Mouse (Mus musculus) heart, adult 2 months (tissue): ENCODE measurements around the gene Tmem74b. TPM values are rescaled to one million over a fixed set of nuclear protein-coding genes. Genes with fewer than 3 reads are reported as not detected.
A peak's percentile ranks its signal among the peaks of the same experiment; 100 is the strongest.

Experiments
- DNase-seq, 2 experiments: peaks; one replicate each; pipeline ENCODE4 v3.0.0; 2021
- H3K27ac ChIP-seq: fragments of 200-600 bp; 2 replicates; pipeline ENCODE4 v1.8.1; 2022
- H3K27me3 ChIP-seq: fragments of 200-500 bp; 2 replicates; pipeline ENCODE4 v1.6.1; 2012; ENCODE audit warnings: mild to moderate bottlenecking, low read length, inconsistent platforms, mixed read lengths; ENCODE audit not compliant: control insufficient read depth, insufficient read depth
- H3K36me3 ChIP-seq: fragments of 200-500 bp; 2 replicates; pipeline ENCODE4 v1.6.1; 2012; ENCODE audit warnings: low read length, inconsistent platforms; ENCODE audit not compliant: control insufficient read depth, insufficient read depth
- H3K4me1 ChIP-seq: fragments of 200-500 bp; 2 replicates; pipeline ENCODE4 v1.6.1; 2011; ENCODE audit warnings: low read length; ENCODE audit not compliant: control insufficient read depth, insufficient read depth
- H3K4me3 ChIP-seq: fragments of 200-600 bp; 2 replicates; pipeline ENCODE4 v1.8.1; 2022
- H3K79me2 ChIP-seq: fragments of 200-500 bp; replicated peaks from 2 replicates; pipeline ENCODE4 v1.6.1; 2012; ENCODE audit warnings: mild to moderate bottlenecking, inconsistent platforms, low read length, moderate library complexity, mixed read lengths; ENCODE audit not compliant: control insufficient read depth, insufficient read depth
- H3K9ac ChIP-seq: fragments of 200-500 bp; 2 replicates; pipeline ENCODE4 v1.6.1; 2012; ENCODE audit warnings: low read depth, mild to moderate bottlenecking, control low read depth, inconsistent platforms, low read length, mixed read lengths
- CTCF ChIP-seq: fragments of 200-600 bp; IDR thresholded peaks from 2 replicates; pipeline ENCODE4 v1.8.1; 2022; ENCODE audit warnings: antibody characterized with exemption, mild to moderate bottlenecking, moderate library complexity
- EP300 ChIP-seq: fragments of 200-500 bp; IDR thresholded peaks from 2 replicates; pipeline ENCODE4 v1.6.1; 2011; ENCODE audit warnings: low read depth, low read length, control low read depth; ENCODE audit not compliant: insufficient read depth
- POLR2A ChIP-seq: fragments of 200-500 bp; IDR thresholded peaks from 2 replicates; pipeline ENCODE4 v1.6.1; 2011; ENCODE audit warnings: mild to moderate bottlenecking, low read depth, low read length, control low read depth; ENCODE audit not compliant: insufficient read depth
- WGBS: fragments of 180-500 bp; shearing (Covaris S2); methylation state at CpG from one replicate; pipeline ENCODE4 v1.1.7; 2018; 5-methylcytosine and 5-hydroxymethylcytosine counted together
- intact Hi-C: fragments of 180-260 bp; cut with DNase I; formaldehyde crosslinking; loops from one replicate; pipeline ENCODE4 v1.15.1; 2025
- polyA plus RNA-seq: library from polyadenylated mRNA; depleted of rRNA; stranded (reverse); fragments of >200 nt; gene quantifications from 2 replicates; pipeline ENCODE4 v1.2.3, GENCODE M21; 2012
- total RNA-seq, 2 experiments: library from RNA; stranded (reverse); gene quantifications; 2 replicates each; pipeline ENCODE4 v1.2.3; 2021

Gene Tmem74b
- total and polyA plus RNA-seq, 3 experiments: 4.5 to 5.8 (median 4.6) TPM

- TF ChIP-seq POLR2A (no peak), CTCF (peak; percentile 53), EP300 (no peak)
- Histone ChIP-seq H3K9ac (no peak overlapping the region), H3K27ac (no peak overlapping the region), H3K4me1 (no peaks in the 10 kb centered on the region), H3K79me2 (no peaks in the 10 kb centered on the region), H3K36me3 (no peaks in the 10 kb centered on the region), H3K4me3 (no peak overlapping the region), H3K27me3 (no peaks in the 10 kb centered on the region)
- no peak for DNase-seq
- 53% methylated on average over 2 of the region's 2 CpGs for WGBS
- intact Hi-C loops: loop anchor here (5.0 kb wide), 1 partner anchor 184 kb away; the partner anchor contains the start of gene Nsfl1c
Measured at GRCm38 (mm10) chr2:151676234-151676633, 25.6 kb upstream of the Tmem74b start.

- no peaks in the 10 kb centered on the region for H3K4me1 ChIP-seq
- H3K27me3 ChIP-seq: no peaks in the 10 kb centered on the region
- no peak for DNase-seq
- no peaks in the 10 kb centered on the region for H3K79me2 ChIP-seq
- no peak overlapping the region for H3K4me3 ChIP-seq
- H3K36me3 ChIP-seq: no peaks in the 10 kb centered on the region
- no peak overlapping the region for H3K27ac ChIP-seq
- intact Hi-C loops: loop anchor here (5.0 kb wide), 1 partner anchor 105 kb away; no protein-coding TSS in a partner anchor
- WGBS: 50% methylated on average over 3 of the region's 3 CpGs
- H3K9ac ChIP-seq: no peak overlapping the region
- TF ChIP-seq CTCF: peak; percentile 61
- TF ChIP-seq POLR2A: no peak
Measured at GRCm38 (mm10) chr2:151682357-151682756, 19.5 kb upstream of the Tmem74b start.

- WGBS: 79% methylated on average over 4 of the region's 4 CpGs
- no peaks in the 10 kb centered on the region for H3K36me3 ChIP-seq
- intact Hi-C loops: loop anchor here (5.0 kb wide), 1 partner anchor 106 kb away; no protein-coding TSS in a partner anchor
Measured at GRCm38 (mm10) chr2:151682976-151683375, 18.8 kb upstream of the Tmem74b start.

GRCm38 (mm10) chr2:151702146-151702850 is 490 bp downstream of the Tmem74b start:
- peaks cover 2% of the 10 kb centered on the region for H3K4me1 ChIP-seq
- H3K79me2 ChIP-seq: no peaks in the 10 kb centered on the region
- 1% methylated on average over 64 of the region's 97 CpGs for WGBS
- peak; percentile 54 to 63 for DNase-seq
- intact Hi-C loops: no loop called here
- H3K27me3 ChIP-seq: no peaks in the 10 kb centered on the region; the same call in 1 of the 2 replicates
- peak overlapping the region; percentile 61 for H3K4me3 ChIP-seq
- no peak overlapping the region; the same call in none of the 2 replicates for H3K27ac ChIP-seq
- peak overlapping the region; percentile 77 for H3K9ac ChIP-seq
- no peaks in the 10 kb centered on the region for H3K36me3 ChIP-seq
- TF ChIP-seq EP300 (no peak), CTCF (peak; percentile 49)

More at GRCm38 (mm10) chr2:151682976-151683375, 18.8 kb upstream of the Tmem74b start:
- DNase-seq: no peak
- TF ChIP-seq CTCF (no peak), EP300 (no peak), POLR2A (no peak)
- Histone ChIP-seq H3K4me1 (no peaks in the 10 kb centered on the region), H3K9ac (no peak overlapping the region), H3K27me3 (no peaks in the 10 kb centered on the region), H3K27ac (no peak overlapping the region), H3K4me3 (no peak overlapping the region), H3K79me2 (no peaks in the 10 kb centered on the region)

GRCm38 (mm10) chr2:151702851-151703190 is 1.0 kb downstream of the Tmem74b start:
- no peaks in the 10 kb centered on the region; the same call in 1 of the 2 replicates for H3K27me3 ChIP-seq

GRCm38 (mm10) chr2:151712647-151713046 is 10.8 kb downstream of the Tmem74b start:
- 38% methylated on average over 3 of the region's 3 CpGs for WGBS
- Histone ChIP-seq H3K27me3 (no peaks in the 10 kb centered on the region), H3K36me3 (no peaks in the 10 kb centered on the region), H3K4me1 (no peaks in the 10 kb centered on the region), H3K79me2 (no peaks in the 10 kb centered on the region), H3K27ac (no peak overlapping the region), H3K9ac (no peak overlapping the region), H3K4me3 (no peak overlapping the region)
- no peak for DNase-seq
- intact Hi-C loops: no loop called here
- TF ChIP-seq POLR2A: no peak
- no peak for TF ChIP-seq EP300
- TF ChIP-seq CTCF: no peak

More at GRCm38 (mm10) chr2:151702851-151703190, 1.0 kb downstream of the Tmem74b start:
- no peaks in the 10 kb centered on the region for H3K36me3 ChIP-seq
- intact Hi-C loops: no loop called here
- H3K4me1 ChIP-seq: peaks cover 2% of the 10 kb centered on the region
- no peak for DNase-seq
- H3K9ac ChIP-seq: peak overlapping the region; percentile 77
- peak overlapping the region; percentile 61 for H3K4me3 ChIP-seq
- TF ChIP-seq EP300 (no peak), CTCF (no peak), POLR2A (no peak)
- H3K27ac ChIP-seq: no peak overlapping the region; the same call in 1 of the 2 replicates
- no peaks in the 10 kb centered on the region for H3K79me2 ChIP-seq
- WGBS: 3% methylated on average over 17 of the region's 17 CpGs
